Mouse (Mus musculus) erythroblast, adult 5-6 weeks (primary cell): ENCODE measurements around the gene Zan. TPM values are rescaled to one million over a fixed set of nuclear protein-coding genes. Genes with fewer than 3 reads are reported as not detected.
A peak's percentile ranks its signal among the peaks of the same experiment; 100 is the strongest.
"Not testable (repeated sequence)": the region's sequence is repeated elsewhere in the genome, so short reads cannot be mapped to it uniquely, and the experiment has no call there.

Experiments
- ATAC-seq: replicated peaks from 2 replicates; pipeline ENCODE4 v1.8.0; 2016; ENCODE audit warnings: moderate number of reproducible peaks, mild to moderate bottlenecking, moderate TSS enrichment, inconsistent platforms; ENCODE audit not compliant: poor library complexity, low FRiP score, severe bottlenecking
- total RNA-seq, 2 experiments: library from RNA; stranded (forward) in 1 of 2; stranded (reverse) in 1 of 2; fragments of 150-400 nt in 1 of 2; fragments of 200-764, 138-1000 nt in 1 of 2; gene quantifications; 2 replicates each; pipeline versions ENCODE4 v1.2.3 to v1.2.4; 2015 to 2017; ENCODE audit warnings: low replicate concordance in 2 of 2

Gene Zan
- total RNA-seq, 2 experiments from 2014 or later = not detected

DNA sequence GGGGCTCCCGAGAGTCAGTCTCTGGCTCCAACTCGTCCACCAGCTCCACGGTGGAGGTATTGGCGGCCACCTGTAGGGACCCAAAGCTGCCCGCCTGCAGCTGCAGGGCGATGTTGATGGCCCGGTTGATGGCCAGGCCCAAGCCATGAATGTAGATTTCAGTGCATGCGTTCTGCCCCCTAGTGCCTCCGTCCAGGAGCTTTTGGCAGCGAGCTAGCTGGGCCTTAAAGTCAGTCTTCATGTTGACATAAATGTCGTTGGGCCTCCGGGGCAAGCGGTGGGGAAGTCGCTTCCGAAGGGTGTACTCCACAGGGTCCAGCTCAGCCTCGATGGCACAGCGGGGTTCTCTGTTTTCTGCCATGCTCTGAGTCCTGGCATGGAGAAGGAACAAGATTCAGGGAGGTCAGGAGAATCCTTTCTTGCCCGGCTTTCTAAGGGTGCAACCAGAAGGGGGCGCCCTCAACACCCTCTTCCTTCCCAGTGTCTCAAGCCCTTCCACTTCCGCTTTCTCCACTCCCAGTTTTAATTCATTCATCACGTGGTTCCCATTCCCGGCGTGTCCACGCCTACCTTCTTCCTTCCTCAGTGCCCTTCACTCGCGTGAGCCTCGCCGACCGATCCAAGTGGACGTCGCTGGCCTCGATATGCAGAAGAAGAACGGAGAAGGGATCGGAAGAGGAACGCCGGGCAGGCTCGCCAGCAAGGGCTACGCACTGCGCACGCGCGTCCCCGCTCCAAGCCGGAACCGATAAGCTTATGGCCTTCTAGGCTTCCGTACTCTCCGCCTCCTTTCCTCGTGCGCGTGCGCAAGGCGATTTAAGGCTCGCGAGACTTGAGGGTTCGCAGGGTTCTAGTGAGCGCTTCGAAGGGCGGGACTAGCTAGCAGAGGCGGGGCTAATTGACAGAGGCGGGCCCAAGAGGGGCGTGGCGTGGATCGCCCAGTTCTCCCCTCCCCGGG is 25.1 kb upstream of the Zan start, which contains the start of gene Pop7:
Pop7 (minus strand) TSS at position 810 of the 958 bp plus-strand sequence.
- peak; percentile 80 for ATAC-seq

DNA sequence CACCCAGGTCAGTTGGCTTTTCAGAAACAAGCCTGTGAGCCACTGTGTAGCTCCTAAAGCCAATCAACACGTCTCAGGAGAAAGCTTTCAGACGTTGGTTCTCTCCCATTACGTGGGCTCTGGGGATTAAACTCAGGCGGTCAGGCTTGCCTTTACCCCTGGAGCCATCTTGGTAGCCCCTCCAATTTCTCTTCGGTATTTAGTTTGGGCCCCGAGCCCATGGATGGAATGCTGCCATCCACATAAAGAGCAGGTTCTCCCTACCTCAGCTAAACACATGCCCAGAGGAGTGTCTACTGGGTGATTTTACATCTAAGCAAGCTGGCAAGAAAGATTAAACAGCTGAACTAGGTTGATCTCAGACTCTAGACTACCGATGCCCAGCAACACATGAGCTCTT is 23.3 kb upstream of the Zan start:
- ATAC-seq = no peak

DNA sequence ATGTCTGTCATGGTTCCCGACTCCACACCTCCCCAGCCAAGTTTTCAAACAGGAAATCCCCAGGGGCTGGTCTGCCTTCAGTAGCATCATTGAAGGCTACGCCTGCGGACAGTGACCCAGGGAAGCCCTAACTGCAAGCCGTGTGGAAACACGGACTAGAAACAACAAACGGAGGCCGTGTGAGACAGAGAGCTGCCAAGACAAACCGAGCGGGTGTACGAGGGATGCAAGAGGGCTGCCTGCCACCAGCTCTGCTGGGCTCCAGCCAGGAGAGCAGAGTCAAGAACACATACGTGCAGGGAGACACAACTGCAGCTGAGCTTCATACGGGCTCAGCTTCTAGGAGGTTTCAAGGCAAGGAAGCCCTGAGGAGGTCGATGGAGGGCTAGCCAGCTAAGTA is 17.0 kb upstream of the Zan start:
- no peak for ATAC-seq

DNA sequence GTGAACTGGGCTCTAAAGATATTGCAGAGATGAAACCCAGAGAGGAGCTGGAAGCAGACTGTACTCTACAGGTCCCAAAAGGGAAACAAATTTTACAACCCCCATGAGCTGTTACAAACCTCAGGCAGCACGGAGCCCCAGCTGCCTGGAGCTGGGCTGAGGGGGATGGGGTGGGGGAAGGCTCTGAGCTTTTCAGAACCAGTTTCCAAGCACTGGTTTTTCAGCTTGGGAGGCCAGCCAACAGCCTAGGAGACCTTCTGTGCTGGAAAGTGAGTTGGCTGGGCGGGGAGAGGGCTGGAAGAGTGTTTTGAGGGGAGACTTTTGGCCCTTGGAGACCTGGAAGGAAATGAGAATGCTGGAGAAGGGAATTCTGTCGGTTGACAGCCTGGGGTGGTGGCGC is 14.7 kb upstream of the Zan start:
- ATAC-seq = no peak

DNA sequence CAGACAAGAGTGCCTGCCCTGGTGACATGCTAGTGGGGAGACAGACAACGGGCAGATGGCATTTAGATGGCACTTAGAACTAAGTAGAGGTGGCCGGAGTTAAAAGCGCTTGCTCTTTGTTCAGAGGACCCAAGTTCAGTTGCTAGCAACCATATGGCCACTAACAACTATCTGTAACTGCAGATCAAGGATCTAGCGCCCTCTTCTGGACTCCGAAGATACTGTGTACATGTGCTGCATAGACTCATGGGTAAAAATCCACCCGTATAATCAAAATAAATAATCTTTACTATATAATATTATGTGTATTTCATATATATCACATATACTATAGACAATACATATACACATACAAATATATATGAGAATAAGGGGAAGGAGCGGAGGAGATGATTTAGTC is 10.8 kb upstream of the Zan start:
- no peak for ATAC-seq

DNA sequence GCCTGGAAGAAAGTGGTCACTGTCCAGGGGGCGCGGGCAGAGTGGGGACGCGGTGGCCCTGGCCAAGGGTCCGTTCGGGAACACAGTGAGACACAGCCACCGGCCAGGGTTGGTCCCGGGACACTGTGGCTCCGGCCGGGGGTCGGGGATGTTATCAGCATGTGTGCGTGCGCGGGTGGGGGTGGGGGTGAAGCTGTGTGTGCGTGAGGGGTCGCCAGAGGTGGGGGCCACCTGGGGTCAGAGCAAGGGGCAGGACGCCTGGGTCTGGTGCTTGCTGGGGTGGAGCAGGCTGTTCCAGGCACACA is 8.9 kb upstream of the Zan start:
- ATAC-seq = no peak

DNA sequence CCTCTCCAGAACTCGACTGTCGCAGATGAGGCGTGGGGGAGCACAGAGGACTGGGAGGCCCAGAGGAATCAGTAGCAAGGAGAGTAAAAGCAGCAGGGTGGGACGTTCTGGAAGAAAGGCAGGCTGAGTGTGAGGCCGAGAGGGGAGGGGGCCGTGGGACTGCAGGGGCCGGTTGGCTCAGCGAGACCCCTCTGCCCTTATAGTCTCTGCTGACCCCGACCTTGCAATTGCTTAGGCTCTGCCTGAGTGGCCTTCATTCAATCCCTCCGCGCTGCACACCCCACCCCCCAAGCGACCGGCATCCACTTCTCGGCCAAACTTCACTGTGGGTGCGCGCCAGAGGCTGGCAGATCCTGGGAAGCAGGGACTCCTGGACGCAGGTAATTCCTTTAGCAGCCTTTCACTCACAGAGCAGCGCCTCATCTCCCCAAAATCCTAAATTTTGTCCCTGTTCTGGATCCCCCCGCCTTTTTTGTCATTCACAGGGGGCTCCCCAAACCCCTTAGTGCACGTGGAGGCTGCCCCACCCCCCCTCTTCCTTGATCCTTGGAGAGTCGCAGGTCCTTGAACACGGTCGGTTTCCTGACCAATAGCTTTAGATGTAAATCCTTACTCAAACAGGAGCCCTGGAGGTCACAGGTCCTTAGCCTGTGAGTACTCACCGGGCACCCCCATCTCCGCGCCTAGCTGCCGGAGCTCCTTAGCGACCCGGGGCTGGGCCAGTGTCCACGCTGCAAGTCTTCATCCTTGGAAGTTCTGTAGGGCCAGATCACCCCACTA is 8.4 kb upstream of the Zan start:
- ATAC-seq = no peak

DNA sequence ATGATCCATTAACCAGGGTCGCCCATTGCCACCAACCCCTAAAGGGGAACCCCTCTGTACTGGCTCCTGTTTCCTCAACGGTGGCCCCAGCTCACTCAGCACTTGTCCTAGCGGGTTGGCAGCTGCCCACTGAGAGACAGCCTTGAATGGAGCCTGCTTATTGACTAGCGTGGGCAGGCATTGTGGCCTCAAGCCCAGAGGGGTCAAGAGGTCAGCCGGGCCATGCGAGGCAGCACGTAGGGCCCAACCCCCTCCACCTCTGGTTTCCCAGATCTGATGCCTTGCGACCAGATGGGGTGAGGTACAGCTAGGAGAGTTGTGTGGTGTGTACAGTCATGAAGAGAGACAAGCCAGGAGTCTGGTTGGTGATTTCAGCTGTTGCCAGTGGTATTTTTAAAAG is 5.0 kb upstream of the Zan start:
- no peak for ATAC-seq

DNA sequence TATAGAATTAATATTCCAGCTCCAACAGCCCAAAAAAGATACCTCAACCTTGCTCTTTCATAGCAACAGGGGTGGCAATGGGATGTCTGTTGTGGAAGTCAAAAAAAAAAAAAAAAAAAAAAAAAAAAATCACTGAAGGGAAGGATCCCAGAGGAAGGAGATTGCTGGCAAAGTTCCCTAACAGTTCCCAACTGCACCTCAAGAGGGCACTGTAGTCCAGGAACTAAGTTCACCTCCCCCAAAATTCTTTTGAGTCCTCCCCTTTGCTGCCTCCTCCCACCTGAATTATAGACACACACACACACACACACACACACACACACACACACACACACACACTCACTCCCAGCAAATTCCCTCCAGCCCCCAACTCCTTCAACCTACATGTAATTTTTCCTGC is 4.3 kb upstream of the Zan start:
- ATAC-seq = 0 out of 2 replicates have a peak, but pooled peaks have one; percentile 57

DNA sequence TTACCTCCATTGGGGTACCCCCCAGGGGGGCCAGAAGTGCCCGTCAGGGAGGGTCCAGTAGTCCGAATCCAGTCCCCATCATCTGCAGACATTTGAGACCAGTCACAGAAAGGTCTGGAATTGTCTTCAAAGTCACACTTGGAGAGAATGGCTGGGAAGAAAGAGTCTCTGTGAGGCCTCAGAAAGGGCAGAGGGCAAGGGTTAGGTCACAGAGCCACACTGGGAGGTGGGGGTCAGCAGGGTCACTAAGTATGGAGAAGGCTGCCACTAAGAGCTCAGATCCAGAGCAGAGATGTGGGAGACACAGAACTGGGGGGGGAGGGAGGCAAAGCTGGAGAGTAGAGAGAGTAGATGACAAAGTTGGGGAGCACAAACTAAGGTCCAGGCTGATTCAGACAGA is 2.5 kb downstream of the Zan start:
- ATAC-seq = no peak

DNA sequence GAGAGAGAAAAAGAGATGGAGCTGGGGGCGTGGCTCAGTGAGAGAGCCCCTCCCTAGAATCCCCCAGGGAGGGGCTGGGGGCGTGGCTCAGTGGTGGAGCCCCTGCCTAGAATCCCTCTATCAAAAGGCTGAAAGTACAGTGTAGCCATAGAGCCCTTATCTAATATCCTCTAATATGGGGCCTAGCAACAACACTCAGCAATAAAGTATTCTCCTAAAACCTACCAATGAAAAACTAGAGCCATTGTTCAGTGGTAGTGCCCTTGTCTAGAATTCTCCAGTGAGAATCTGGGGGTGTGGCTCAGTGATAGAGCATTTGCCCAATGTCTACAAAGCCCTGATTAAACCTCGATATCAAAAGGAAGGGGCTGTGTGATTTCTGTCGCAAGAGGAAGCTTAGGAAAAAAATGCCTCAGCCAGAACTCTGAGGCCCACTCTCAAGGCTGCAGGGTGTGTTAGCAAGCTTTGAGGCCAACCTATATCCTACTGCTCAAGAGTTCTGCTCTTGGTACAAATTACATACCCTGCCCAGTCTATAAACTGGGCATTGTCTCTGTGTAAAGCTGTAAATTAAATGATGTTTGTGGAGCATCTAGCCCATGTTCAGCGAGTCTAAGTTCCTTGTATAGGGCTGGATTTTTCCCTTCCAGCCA is 4.5 kb downstream of the Zan start:
- ATAC-seq = no peak

DNA sequence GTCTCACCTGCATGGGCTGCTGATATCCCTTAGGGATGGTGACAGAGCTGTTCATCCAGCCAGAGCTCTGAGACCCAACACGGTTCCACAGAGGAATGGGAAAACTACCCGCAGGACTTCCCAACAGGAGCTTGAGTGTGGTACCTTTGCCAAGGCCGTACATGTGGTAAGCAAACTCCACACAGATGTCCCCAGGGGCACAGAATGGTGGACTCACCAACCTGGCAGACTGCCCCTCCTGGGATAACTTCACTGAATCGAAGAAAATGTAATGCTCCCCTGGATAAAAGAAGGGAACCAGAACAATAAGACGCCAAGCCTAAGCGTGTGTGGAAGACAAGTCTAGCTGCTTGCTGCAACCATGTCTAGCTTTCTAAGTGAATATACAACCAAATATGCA is 9.9 kb downstream of the Zan start:
- ATAC-seq = no peak

DNA sequence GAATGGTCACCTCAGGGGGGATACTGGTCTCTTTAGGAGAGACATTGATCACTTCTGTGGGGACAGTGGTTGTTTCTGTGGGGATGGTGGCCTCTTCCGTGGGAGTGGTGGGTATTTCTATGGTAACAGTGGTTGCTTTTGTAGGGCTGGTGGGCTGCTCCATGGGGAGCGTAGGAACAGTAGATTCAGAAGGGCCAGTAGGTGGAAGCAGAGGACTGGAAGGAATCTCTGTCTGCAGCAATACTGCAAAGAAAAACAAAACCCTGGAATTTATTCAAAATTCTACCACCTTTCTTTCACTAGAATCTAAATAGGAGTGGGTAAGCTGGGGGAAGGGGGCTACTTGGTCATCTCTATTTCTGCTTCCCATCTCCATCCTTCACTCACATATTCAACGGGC is 11.8 kb downstream of the Zan start:
- ATAC-seq = no peak

DNA sequence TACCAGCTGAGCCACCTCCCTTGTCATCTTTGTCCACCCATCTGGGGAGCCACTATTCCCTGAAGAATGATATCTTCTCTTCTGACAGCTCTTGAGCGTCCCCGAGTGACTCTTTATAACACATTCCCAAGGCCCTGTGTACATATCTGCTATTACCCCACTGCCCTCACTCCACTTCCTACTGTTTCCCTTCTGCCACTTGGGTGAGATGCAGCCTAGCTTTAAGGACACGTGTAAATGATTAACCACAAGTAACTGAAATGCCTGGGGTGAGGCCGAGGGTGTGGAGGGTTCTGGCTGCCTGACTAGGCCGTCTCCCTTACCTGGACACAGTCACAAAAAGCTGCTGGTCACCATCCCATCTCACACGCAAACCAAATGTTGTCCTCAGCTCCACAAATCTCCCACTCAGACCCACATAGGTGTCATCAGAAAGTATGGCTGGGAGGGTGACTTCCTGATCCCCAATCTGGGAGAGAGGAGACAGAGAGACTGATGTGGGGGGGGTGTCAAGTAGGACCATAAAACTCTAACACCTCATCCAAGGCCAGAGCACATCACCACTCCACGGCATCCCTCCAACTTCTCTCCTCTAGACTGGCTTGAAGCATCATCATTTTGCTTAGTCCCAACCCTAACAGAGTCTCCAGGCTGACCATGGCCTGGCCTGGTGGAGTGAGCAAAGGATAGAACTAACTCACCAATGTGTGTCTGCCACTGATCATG is 20.8 kb downstream of the Zan start:
- no peak for ATAC-seq

DNA sequence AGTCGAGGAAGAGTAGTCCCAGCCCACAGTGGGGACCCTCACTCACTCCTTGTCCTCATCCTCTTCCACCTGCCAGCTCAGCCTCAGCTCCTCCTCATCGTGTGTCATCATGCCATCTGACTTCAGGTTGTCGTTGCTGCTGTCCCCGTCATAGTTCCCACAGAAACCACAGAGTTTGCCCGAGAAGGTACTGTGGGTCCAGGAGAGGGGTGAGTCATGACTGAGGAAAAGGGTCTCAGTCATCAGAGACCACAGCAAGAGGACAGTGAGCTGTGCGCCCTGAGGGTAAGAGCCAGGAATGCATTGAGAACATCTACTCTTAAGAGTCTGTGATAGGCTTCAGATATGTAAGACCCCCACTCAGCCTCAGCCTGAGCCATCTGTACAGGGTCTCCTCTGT is 21.7 kb downstream of the Zan start:
- ATAC-seq = 0 out of 2 replicates have a peak, but pooled peaks have one; percentile 34

DNA sequence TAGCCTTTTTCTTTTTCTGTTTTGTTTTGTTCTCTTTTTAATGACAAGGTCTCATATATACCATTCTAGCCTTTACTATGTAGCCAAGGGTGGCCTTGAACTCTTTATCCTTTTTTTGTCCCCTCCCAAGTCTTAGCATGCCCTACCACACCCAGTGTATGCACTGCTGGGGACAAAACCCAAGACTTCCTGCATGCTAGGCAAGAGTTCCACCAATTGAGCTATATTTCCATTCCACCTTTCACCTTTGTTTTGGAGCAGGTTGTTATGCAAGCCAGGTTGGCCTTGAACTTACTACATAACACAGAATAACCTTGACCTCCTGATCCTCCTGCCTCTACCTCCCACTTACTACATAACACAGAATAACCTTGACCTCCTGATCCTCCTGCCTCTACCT is 31.3 kb downstream of the Zan start:
- no peak for ATAC-seq

DNA sequence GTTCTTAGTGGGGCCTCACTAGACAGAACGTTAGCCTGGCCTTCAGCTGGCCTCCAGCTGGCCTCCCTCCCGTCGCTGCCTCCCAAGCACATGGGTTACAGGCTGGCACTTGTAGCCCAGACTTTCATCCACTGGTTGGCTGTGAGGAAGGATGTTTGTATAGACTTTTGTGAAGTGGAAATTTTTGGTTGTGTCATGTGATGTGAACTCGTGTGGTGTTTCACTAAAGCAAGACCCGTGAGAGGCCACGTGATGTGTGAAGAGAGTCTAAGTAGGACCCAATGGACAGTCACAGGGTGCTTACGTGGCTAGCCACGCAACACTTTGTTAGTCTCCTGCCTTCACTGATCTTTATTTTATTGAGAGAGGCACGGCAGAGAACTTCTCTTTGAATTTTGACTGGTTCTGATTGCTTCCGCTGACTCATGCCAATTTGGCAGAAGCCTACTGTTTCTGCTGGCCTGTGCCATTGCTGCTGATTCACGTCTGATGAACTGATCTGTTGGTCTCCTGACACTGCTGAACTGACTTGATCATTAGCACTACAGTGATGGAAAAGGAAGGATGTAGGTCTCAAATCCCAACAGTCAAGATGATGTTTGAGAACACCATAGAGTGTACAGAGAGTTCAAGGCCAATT is 36.5 kb downstream of the Zan start:
- ATAC-seq = no peak

DNA sequence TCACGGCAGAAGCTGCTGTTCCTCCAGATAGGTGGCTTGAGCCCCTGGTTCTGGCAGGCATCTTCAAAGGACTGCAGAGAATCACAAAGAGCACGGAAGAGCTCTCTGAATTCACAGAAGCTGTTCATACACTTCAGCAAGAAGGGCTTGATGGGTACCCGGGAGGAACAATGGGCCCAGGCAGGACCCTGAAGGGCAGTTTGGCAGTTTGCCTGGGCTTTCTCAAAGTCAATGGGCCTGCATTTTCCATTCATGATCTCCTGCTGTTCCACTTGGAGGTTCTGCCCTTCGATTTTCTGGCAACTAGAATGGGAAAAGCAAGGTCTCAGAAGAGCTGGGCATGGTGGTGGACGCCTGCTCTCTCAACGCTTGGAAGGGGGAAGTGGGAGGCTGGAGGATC is 43.0 kb downstream of the Zan start:
- ATAC-seq = no peak

DNA sequence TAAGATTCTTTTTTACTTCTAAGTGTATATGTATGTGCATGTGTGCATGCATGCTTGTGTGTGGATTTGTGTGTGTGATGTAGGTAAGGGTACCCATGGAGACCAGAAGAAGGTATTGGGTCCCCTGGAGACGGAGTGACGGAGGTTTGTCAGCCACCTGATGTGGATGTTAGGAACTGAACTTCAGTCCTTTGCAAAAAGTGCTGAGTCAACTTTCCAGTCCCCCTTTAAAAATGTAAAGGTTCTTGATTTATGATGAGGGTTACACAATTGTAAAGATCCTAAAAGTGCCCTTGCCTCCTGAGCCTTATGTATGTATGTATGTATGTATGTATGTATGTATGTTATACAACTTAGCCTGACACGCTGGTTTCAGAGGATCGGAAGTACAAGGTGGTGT is 46.5 kb downstream of the Zan start:
- not testable (repeated sequence) for ATAC-seq

DNA sequence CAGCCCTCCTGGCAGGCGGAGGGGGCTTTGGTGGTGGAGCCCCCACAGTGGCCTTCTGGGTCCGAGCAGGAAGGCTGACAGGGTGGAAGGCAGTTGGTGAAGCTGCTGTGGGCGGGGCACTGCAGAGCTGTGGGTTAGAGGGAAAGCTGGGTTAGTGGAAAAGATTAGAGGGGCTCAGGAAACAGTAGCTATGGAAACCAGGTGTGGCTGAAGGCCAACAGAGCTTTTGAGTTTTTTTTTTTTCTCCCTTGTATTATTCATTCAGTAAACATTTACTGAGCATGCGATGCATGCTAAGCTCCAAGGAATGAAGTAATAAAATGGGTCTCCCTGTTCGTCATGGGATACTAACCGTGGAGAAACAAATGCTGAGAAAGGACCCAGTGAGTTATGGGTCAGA is 51.2 kb downstream of the Zan start:
- ATAC-seq = no peak
